Mouse (Mus musculus): ENCODE data around the gene Hmg20b.

DNA sequence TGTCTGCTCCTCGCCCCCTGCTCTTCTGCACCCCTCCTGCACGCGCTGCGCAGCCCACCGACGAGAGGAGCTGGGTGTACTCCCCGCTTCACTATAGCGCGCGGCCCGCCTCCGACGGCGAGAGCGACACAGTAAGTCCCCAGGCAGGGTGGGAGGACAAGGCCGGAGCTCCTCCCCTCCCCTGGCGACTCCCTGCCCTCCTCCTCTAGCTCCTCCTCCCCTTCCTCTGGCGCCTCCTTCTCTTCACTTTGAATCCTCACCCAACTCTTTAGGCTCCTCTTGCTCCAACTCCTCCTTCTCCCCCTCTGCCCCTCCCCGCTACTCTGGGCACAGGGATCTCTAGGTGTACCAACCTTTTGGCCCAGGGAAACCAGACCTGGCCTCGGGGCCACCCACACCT lies 33.0 kb downstream of the Hmg20b start:
- TF ChIP-seq MAX (IDR thresholded peaks at IDR 0.05; ENCODE audit: low read depth), result no peak
- TF ChIP-seq TCF12 (IDR thresholded peaks at IDR 0.05; ENCODE audit: insufficient read depth, poor library complexity, severe bottlenecking), result no peak
- no peak for TF ChIP-seq POLR2A (IDR thresholded peaks at IDR 0.05; ENCODE audit: insufficient read length, low read depth)
- no peak for TF ChIP-seq USF1 (IDR thresholded peaks at IDR 0.05; ENCODE audit: low read depth)
- TF ChIP-seq MYOD1 (IDR thresholded peaks at IDR 0.05; ENCODE audit: control insufficient read depth in 1 of 3, insufficient read length in 2 of 3, low read depth in 2 of 3), result no peak
- no peak for TF ChIP-seq POLR2AphosphoS2 (IDR thresholded peaks at IDR 0.05; ENCODE audit: insufficient read length, low read depth)
- TF ChIP-seq CEBPB (IDR thresholded peaks at IDR 0.05; ENCODE audit: insufficient read depth, poor library complexity, severe bottlenecking), result no peak

Measured in myocyte (in vitro differentiated cells).